Mouse (Mus musculus) erythroblast, embryonic 14.5 days (primary cell): ENCODE measurements around the gene Pbrm1. TPM values are rescaled to one million over a fixed set of nuclear protein-coding genes. Genes with fewer than 3 reads are reported as not detected.

Source experiments
- H3K27me3 ChIP-seq: 2 replicates; pipeline ENCODE4 v1.6.1; 2012; ENCODE audit warnings: inconsistent platforms; ENCODE audit not compliant: control insufficient read depth
- H3K36me3 ChIP-seq: 2 replicates; pipeline ENCODE4 v1.6.1; 2012; ENCODE audit warnings: mild to moderate bottlenecking, inconsistent platforms; ENCODE audit not compliant: control insufficient read depth
- H3K4me1 ChIP-seq: 2 replicates; pipeline ENCODE4 v1.6.1; 2012; ENCODE audit warnings: inconsistent platforms; ENCODE audit not compliant: control insufficient read depth
- H3K4me3 ChIP-seq: replicated peaks from 2 replicates; pipeline ENCODE3; 2012; ENCODE audit warnings: moderate library complexity, mild to moderate bottlenecking, inconsistent platforms
- H3K9me3 ChIP-seq: 2 replicates; pipeline ENCODE4 v1.6.1; 2012; ENCODE audit warnings: low read length, inconsistent platforms, mixed read lengths; ENCODE audit not compliant: control insufficient read depth
- GATA1 ChIP-seq: IDR thresholded peaks from 2 replicates; pipeline ENCODE4 v1.6.1; 2012; ENCODE audit warnings: low read length, inconsistent platforms, mixed read lengths
- TAL1 ChIP-seq: IDR thresholded peaks from 3 replicates; pipeline ENCODE4 v1.6.1; 2012; ENCODE audit warnings: low read length, inconsistent platforms, mixed read lengths
- polyA plus RNA-seq: library from polyadenylated mRNA; stranded (reverse); fragments of >175 nt; gene quantifications from 2 replicates; pipeline ENCODE4 v1.2.3, GENCODE M21; 2012

Gene Pbrm1
- polyA plus RNA-seq, 1 experiment = 1.2 TPM

DNA sequence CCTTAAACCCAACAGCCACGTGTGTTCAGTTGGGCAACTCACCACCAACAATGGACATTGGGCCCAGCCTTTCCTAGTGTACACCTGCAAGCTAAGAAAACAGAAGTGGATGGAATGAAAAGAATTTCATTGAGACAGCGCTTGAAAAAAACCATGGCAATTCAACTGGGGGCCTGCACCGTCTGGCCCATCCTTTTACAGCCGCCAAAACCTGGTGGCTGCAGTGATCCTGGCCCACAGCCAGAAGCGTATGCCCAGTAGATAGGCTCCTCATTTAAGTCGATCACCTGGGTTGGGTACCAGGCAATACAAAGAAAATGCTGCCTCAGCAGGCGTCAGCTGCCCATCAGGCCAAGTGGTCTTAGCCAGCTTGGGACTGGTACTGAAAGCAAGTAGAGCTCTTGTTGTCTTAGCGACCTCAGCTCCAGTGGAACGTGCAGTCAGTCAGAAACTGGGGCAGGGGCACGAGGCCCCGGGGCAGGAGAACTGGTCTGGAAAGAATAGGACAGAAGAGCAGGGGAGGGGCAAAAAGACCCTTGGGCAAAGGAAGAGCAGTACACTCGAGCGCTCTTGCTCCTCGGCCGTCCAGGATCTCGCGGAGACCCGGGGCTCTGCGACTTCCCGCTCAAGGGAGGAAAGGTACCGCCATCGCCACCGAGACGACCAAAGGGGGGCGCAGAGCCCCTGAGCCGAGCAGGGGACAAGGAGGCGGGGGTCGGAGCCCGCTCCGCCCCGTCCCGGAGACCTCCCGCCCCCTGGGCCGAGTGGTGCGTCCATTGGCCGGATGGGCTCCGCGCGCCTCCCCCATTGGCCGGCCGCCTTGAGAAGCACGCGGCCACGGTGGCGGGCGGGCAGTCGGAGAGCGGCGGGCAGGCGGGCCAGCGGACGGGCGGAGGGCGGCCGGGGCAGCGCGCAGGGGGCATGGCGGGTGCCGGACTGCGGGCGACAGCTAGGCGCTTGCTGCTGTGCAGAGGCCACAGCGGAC is 111.6 kb downstream of the Pbrm1 start, which contains the start of gene Nt5dc2:
Nt5dc2 (plus strand) TSS at position 818 of the 985 bp plus-strand sequence.
- peaks cover 76% of the 10 kb centered on the region for H3K4me1 ChIP-seq
- no peak for TF ChIP-seq GATA1
- TF ChIP-seq TAL1 = no peak
- H3K27me3 ChIP-seq = no peaks in the 10 kb centered on the region
- peaks cover 39% of the 10 kb centered on the region for H3K36me3 ChIP-seq
- H3K9me3 ChIP-seq = no peaks in the 10 kb centered on the region
- H3K4me3 ChIP-seq = peak within 1 kb of the TSS; percentile 86

DNA sequence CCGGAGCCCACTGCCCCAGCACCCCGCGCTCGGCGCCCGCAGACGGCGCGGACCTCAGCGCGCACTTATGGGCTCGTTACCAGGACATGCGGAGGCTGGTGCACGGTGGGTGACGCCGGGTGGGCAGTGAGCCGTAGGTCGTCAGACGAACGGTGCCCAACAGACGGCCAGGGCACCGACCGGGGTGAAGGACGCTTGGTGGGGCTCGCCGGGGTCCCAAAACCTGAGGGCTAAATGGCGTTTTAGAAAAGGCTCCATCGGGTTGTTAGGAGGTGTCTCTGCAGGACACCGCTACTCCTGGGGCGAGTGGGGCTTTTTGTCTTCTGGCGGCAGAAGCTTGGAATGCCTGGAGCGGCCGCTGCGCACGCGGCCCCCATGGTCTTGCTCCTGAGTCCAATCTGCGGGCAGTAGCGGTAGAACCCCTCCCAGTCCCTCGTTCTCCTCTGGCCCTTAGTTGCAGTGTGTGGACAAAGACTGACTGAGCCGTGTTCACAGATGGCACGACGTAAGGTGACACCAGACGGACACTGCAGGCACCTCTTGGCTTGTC is 112.4 kb downstream of the Pbrm1 start:
- Histone ChIP-seq H3K36me3 (peaks cover 41% of the 10 kb centered on the region), H3K27me3 (no peaks in the 10 kb centered on the region), H3K4me1 (peaks cover 68% of the 10 kb centered on the region), H3K9me3 (no peaks in the 10 kb centered on the region), H3K4me3 (peak overlapping the region; percentile 86)
- TF ChIP-seq TAL1 (no peak), GATA1 (no peak)

DNA sequence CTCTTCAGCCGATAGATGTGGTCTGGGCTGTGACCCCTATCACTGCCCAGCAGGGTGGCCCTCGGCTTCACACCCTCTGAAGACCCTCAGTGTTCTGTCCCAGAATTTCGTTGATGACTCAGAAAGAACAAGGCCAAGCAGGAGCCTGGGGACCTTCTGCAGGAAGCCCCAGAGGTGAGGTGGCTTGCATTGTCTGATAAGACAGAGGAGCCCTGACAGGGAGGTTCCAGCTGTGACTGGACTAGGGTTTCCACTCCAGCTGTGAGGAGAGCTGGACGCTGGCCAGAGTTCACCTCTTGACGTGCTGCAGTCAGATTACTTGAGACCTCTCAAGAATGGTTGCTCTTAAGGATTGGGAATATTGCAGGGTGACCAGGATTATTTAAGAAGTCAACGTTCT is 113.1 kb downstream of the Pbrm1 start:
- no peaks in the 10 kb centered on the region for H3K9me3 ChIP-seq
- peak overlapping the region; percentile 86 for H3K4me3 ChIP-seq
- peaks cover 44% of the 10 kb centered on the region for H3K36me3 ChIP-seq
- H3K4me1 ChIP-seq = peaks cover 61% of the 10 kb centered on the region
- TF ChIP-seq TAL1 (no peak), GATA1 (no peak)
- no peaks in the 10 kb centered on the region for H3K27me3 ChIP-seq

DNA sequence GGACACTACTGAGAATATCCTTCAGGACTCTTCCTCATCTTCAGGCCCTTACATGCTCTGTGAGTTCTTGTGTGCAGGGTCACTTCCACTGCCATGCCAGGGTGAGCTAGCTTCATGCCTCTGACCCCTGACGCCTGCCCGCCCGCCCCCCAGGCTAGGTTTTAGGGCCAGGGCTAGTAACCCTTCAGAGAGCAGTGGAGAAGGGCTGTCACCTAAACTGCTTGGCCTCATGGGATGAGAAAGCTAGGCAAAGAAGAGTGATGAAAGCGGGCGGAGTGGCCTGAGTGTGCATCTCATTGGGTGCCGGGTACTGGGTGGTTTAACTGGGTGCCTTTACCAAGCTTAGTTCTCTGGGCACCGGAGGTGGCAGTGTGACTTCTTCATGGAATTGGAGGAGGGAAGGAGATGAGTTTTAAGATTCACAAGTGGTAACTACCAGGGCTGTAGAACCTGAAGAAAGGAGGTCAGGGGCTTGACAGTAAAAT is 113.6 kb downstream of the Pbrm1 start:
- Histone ChIP-seq H3K27me3 (no peaks in the 10 kb centered on the region), H3K9me3 (no peaks in the 10 kb centered on the region), H3K4me1 (peaks cover 56% of the 10 kb centered on the region), H3K36me3 (peaks cover 46% of the 10 kb centered on the region), H3K4me3 (peak overlapping the region; percentile 86)
- TF ChIP-seq GATA1 (no peak), TAL1 (no peak)

DNA sequence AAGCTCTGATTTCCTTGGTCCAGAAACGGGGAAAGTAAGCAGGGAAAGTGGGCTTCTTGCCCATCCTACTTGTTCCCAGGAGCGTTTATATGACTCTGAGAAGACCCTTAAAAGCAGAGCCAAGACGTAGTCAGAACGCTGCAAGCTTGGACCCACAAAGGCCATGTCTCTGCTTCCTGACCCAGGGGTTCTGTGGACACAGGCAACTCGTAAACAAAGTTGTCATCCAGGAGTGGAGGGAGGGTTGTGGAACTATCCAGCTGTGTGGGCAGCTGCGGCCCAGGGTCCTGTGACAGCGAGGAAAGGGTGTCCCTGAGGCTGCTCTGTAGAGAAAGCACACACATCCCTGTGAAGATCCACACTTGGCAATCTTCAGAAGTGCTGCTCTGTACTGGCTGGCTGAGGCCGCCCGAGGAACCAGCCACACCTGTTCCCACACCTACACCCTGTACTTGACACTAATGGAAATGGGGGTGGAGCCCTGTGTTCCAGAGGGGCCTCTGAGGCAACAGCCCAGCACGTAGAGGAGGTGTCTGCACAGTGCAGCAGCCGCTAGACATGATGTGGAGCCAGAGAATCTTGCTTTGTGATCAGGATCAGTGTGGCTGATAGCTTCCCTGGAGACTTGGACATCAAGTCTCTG is 114.2 kb downstream of the Pbrm1 start:
- no peaks in the 10 kb centered on the region for H3K9me3 ChIP-seq
- no peak for TF ChIP-seq TAL1
- no peak for TF ChIP-seq GATA1
- H3K36me3 ChIP-seq = peaks cover 52% of the 10 kb centered on the region
- peaks cover 53% of the 10 kb centered on the region for H3K4me1 ChIP-seq
- no peaks in the 10 kb centered on the region for H3K27me3 ChIP-seq
- H3K4me3 ChIP-seq = peak overlapping the region; percentile 21

DNA sequence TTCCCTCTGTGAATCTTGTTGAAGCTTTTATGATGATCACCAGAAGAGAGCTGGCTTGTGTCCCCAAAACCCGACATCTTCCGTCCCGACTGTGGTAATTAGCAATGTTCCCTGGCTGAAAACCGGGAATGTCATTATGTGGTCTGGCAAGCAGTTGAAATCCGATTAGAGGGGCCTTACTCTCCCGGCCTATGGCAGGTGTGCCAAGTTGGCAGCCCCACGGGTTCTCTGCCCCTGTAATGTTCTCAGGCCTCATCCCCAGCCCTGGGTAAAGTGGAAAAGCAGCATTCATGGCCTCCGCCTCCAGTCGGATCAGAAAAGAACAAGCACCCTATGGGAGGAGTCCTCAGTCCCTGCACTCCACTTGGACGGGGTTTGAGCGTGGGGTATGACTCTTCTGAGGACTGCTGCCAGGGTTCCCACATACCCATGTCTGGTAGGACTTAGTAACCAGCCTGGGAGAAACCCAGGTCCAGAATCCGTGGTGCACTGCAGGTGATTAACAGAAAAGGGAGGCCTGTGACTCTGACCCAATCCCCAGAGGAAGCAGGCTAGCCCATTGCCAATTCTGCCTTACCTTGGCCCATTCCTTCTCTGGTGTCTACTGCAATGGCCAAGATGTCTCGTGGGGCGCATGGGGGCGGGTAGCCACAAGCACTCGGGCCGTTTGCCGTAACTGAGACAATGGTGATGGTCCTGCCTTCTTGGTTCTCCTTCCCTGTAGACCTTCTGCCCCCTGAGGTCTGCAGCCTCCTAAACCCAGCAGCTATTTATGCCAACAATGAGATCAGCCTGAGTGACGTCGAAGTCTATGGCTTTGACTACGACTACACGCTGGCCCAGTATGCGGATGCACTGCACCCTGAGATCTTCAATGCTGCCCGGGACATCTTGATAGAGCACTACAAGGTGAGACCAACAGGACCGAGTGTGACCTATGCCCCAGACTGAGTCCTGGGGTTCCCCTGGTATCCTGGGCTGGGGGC is 115.4 kb downstream of the Pbrm1 start:
- no peak for TF ChIP-seq GATA1
- no peak for TF ChIP-seq TAL1
- peaks cover 64% of the 10 kb centered on the region for H3K36me3 ChIP-seq
- H3K9me3 ChIP-seq = no peaks in the 10 kb centered on the region
- no peak overlapping the region for H3K4me3 ChIP-seq
- peaks cover 45% of the 10 kb centered on the region for H3K4me1 ChIP-seq
- no peaks in the 10 kb centered on the region for H3K27me3 ChIP-seq

DNA sequence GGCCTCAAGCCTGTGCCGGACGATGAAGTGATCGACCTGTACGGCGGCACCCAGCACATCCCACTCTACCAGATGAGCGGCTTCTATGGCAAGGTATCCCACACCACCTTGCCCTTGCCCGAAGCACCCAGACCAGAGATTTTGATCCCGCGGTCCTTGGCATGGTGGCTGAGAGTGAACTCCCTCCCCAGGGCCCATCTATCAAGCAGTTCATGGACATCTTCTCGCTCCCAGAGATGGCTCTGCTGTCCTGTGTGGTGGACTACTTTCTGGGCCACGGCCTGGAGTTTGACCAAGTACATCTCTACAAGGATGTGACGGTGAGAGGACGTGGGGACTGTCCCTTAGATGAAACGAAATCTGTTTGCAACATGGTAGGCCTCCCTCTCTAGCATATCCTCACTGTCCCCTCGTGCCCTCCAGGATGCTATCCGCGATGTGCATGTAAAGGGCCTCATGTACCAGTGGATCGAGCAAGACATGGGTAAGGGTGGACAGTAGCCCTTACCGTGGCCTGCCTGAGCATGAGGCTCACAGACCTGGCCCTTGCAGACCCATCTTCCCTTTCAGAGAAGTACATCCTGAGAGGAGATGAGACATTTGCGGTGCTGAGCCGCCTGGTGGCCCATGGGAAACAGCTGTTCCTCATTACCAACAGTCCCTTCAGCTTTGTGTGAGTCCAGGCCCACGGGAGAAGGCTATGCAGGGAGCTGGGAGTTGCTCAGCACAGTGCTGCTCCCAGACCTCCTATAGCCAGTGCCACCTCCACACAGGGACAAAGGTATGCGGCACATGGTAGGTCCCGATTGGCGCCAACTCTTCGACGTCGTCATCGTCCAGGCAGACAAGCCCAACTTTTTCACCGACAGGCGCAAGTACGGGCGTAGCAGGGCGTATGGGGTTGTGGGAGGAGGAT is 116.8 kb downstream of the Pbrm1 start:
- Histone ChIP-seq H3K27me3 (no peaks in the 10 kb centered on the region), H3K4me1 (peaks cover 31% of the 10 kb centered on the region), H3K36me3 (peaks cover 78% of the 10 kb centered on the region), H3K9me3 (no peaks in the 10 kb centered on the region), H3K4me3 (no peak overlapping the region)
- TF ChIP-seq TAL1 (no peak), GATA1 (no peak)
